Mouse (Mus musculus) kidney, postnatal 0 days (tissue): Measurements from ENCODE around the gene Gm19426. TPM values are rescaled to one million over a fixed set of nuclear protein-coding genes. Genes with fewer than 3 reads are reported as not detected.

Experiments used
- ATAC-seq: fragments of 200-750 bp; cut with Nextera tagmentation; replicated peaks from 2 replicates; pipeline ENCODE4 v1.8.0; 2017; ENCODE audit warnings: low read depth, moderate number of reproducible peaks, moderate TSS enrichment, moderate library complexity; ENCODE audit not compliant: low FRiP score
- DNase-seq: peaks from one replicate; pipeline ENCODE4 v3.0.0-alpha.2; 2016; ENCODE audit warnings: low spot score
- H3K27ac ChIP-seq: fragments of 300-500 bp; sonication (generic); 2 replicates; pipeline ENCODE4 v1.5.1; 2014; ENCODE audit warnings: mild to moderate bottlenecking
- H3K27me3 ChIP-seq: fragments of 300-500 bp; sonication (generic); 2 replicates; pipeline ENCODE4 v1.6.1; 2014; ENCODE audit warnings: low read length, mixed read lengths; ENCODE audit not compliant: insufficient read depth
- H3K36me3 ChIP-seq: fragments of 300-500 bp; sonication (generic); 2 replicates; pipeline ENCODE4 v1.6.1; 2014; ENCODE audit warnings: low read length, mixed read lengths; ENCODE audit not compliant: insufficient read depth
- H3K4me1 ChIP-seq: fragments of 300-500 bp; sonication (generic); replicated peaks from 2 replicates; pipeline ENCODE4 v1.6.1; 2014; ENCODE audit warnings: antibody characterized with exemption, low read length, mixed read lengths; ENCODE audit not compliant: insufficient read depth
- H3K4me2 ChIP-seq: fragments of 300-500 bp; sonication (generic); 2 replicates; pipeline ENCODE4 v1.6.1; 2014; ENCODE audit warnings: mild to moderate bottlenecking, low read length, moderate library complexity, mixed read lengths
- H3K4me3 ChIP-seq: fragments of 300-500 bp; sonication (generic); replicated peaks from 2 replicates; pipeline ENCODE4 v1.5.1; 2014; ENCODE audit warnings: low read depth, low read length
- H3K9ac ChIP-seq: fragments of 300-500 bp; sonication (generic); 2 replicates; pipeline ENCODE4 v1.6.1; 2014; ENCODE audit warnings: low read depth, low read length
- H3K9me3 ChIP-seq: fragments of 300-500 bp; sonication (generic); replicated peaks from 2 replicates; pipeline ENCODE4 v1.6.1; 2016; ENCODE audit warnings: low read length, inconsistent platforms, mixed read lengths
- CTCF ChIP-seq: IDR thresholded peaks from 2 replicates; pipeline ENCODE4 v1.5.1; 2016; ENCODE audit warnings: antibody characterized with exemption, low read depth, mild to moderate bottlenecking, moderate library complexity
- WGBS: fragments of 180-500 bp; shearing (Covaris S2); extraction: QIAGEN DNeasy Blood & Tissue Kit; methylation state at CpG from one replicate; pipeline ENCODE4 v1.1.7; 2014; 5-methylcytosine and 5-hydroxymethylcytosine counted together
- polyA plus RNA-seq: library from polyadenylated mRNA; unstranded; fragments of >200 nt; fragmentation: Nextera tagmentation; extraction: Ambion mirVana; gene quantifications from 2 replicates; pipeline ENCODE4 v1.2.1, GENCODE M21; 2015

The Gm19426 gene
- polyA plus RNA-seq, 1 experiment from 2014 or later: 9.3 TPM

DNA sequence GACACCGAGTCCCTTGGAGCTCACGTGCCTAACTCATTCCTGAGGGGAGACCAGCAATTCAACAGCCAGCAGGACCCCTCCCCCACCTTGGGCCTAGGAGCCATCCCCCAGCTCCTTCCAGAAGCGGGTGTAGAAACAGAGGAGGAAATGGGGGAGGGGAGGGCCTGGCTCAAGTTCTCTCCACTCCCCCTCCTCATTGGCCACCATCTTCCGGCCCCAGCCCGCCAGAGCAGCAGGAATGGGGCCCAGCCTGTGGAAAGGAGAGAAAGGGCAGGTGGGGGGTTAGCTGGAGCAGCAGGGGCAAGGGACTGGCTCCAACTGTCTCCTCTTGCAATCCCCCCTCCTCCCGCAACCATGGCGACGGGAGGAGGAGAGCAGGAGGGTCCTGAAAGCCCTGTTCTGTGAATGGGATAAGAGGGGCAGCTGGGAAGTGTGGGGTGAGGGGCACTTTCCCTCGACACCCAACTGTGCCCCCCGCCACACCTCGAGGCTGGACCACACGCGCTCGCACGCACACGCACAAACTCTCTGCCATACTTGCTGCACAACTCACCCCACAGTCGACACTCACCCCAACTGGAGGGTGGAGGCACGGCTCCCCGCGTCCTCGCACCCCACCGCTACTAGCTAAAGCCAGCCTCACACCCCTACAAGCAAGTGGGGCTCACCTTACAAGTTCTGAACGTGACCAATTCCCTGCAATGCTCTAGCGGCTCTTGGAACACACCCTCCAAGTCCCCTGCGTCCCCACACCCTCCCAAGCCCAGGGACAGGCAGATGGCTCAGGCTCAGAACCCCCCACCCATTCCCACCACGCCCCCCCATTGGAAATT is 788 bp downstream of the Gm19426 start:
- TF ChIP-seq CTCF: no peak
- peaks cover 35% of the 10 kb centered on the region for H3K4me1 ChIP-seq
- no peaks in the 10 kb centered on the region for H3K9me3 ChIP-seq
- no peaks in the 10 kb centered on the region for H3K27me3 ChIP-seq
- peak overlapping the region; percentile 85 for H3K4me2 ChIP-seq
- ATAC-seq (peak; percentile 49), DNase-seq (peak; percentile 95)
- H3K36me3 ChIP-seq: no peaks in the 10 kb centered on the region
- WGBS: 1% methylated on average over 25 of the region's 26 CpGs
- H3K9ac ChIP-seq: peak overlapping the region; percentile 89
- peak overlapping the region; percentile 97 for H3K27ac ChIP-seq
- peak overlapping the region; percentile 88 for H3K4me3 ChIP-seq

DNA sequence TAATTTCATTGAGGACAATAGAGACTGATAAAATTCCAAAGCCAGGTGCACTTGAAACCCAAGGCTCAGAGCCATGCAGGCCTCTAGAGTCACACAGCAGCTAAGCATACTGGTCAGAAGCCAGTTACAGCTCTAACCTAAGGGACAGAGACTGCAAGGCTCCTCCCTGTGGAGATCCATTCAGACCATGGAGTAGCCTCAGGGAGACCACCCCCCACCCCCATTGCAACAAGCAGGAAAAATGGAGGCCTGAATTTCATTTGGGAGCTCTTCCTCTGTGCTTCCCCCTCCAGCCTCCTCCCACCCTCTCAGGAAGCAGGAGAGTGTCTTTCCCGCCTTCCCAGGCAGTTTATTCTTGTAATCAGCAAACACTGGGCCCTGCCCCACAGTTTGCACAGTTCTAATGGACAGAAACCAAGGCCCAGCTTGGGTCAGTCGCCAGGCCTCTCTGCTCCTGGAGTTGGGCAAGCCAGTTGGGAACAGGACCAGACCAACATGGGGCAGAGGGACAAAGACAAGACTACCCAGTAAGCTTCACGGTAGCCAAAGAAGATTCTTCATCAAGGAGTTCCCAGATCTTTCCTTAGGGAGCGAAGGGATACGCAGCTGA is 1.5 kb downstream of the Gm19426 start:
- ATAC-seq (no peak), DNase-seq (no peak)
- H3K4me2 ChIP-seq: peak overlapping the region; percentile 85
- no peaks in the 10 kb centered on the region for H3K36me3 ChIP-seq
- no peaks in the 10 kb centered on the region for H3K27me3 ChIP-seq
- 0% methylated on average over 5 of the region's 5 CpGs for WGBS
- TF ChIP-seq CTCF: no peak
- H3K9me3 ChIP-seq: no peaks in the 10 kb centered on the region
- H3K4me3 ChIP-seq: peak overlapping the region; percentile 88
- peak overlapping the region; percentile 89; the same call in 1 of the 2 replicates for H3K9ac ChIP-seq
- H3K4me1 ChIP-seq: peaks cover 42% of the 10 kb centered on the region
- H3K27ac ChIP-seq: peak overlapping the region; percentile 97

DNA sequence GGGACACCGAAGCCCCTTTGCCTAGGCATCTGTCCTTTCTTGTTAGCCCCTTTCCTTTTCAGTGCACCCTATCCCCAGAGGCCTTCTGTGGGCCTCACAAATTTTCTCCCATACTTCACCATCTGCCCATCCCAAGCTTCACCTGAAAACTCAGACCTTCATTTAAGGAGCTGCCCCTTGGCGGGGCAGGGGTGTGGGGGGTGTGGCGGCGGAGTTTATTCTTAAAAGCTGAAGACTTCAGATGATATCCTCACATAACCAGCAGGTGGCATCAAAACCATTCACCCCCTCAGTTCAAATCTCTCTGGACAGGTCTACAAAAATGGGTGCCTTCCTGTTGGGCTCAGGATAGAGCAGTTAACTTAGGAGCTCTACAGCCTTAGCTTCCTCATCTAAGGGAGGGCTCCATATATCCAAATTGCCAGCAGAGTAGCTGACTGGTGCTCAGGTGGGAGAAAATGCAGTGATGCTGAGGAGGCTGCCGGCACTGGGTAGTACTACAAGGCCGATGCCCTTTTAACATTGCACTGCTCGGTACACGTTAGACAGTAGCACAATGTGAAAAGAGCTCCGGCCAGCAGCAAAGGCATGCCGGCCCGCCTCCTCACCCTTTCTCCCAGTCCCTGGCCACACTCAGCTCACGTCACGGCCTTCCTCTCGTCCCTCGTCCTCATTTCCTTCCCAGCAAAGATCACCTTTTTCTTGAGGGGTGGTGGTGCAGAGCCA is 2.7 kb downstream of the Gm19426 start:
- Histone ChIP-seq H3K9ac (peak overlapping the region; percentile 89; the same call in 1 of the 2 replicates), H3K9me3 (no peaks in the 10 kb centered on the region), H3K4me2 (peak overlapping the region; percentile 85), H3K4me3 (no peak overlapping the region; the same call in 1 of the 2 replicates), H3K27ac (peak overlapping the region; percentile 34; the same call in 1 of the 2 replicates), H3K27me3 (no peaks in the 10 kb centered on the region), H3K4me1 (peaks cover 54% of the 10 kb centered on the region), H3K36me3 (no peaks in the 10 kb centered on the region)
- WGBS: 48% methylated on average over 15 of the region's 15 CpGs
- ATAC-seq: no peak
- peak; percentile 59 for TF ChIP-seq CTCF
- DNase-seq: peak; percentile 68

DNA sequence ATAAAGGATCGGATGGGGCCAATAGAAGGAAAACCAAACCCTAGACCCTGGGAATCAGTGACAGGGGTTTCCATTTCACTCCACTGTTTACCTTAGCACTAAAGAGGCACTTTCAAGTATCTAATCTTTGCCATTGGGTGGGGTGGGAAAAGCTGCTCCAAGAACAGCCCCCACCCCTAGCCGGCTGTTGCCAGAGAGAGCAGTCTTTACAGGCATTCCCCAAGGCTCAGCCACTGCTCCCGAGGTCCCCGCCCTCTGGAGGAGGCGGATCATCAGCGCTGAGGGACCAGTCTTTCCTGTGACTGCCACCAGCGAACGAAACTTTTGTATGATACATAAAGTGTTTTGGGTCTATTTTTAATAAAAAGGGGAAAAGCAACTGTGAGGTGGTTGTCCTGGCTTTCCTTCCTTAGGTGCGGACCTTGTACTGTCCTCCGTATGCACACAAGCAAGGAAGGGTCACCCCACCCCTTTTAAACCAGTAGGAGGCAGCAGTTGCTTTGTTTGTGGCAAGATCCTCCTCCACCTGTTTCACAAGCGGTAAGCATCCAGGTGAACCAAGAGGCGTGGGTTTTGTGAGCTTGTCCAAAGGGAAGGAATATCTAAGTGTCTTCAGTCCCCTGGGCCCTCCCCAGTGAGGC is 5.1 kb downstream of the Gm19426 start:
- peak; percentile 77 for TF ChIP-seq CTCF
- H3K4me1 ChIP-seq: peaks cover 59% of the 10 kb centered on the region
- no peak overlapping the region for H3K9ac ChIP-seq
- peak overlapping the region; percentile 47 for H3K4me2 ChIP-seq
- peak; percentile 73 for DNase-seq
- H3K36me3 ChIP-seq: no peaks in the 10 kb centered on the region
- no peaks in the 10 kb centered on the region for H3K9me3 ChIP-seq
- H3K4me3 ChIP-seq: peak overlapping the region; percentile 6; the same call in 1 of the 2 replicates
- H3K27me3 ChIP-seq: no peaks in the 10 kb centered on the region
- H3K27ac ChIP-seq: no peak overlapping the region
- 2% methylated on average over 12 of the region's 12 CpGs for WGBS
- no peak for ATAC-seq

DNA sequence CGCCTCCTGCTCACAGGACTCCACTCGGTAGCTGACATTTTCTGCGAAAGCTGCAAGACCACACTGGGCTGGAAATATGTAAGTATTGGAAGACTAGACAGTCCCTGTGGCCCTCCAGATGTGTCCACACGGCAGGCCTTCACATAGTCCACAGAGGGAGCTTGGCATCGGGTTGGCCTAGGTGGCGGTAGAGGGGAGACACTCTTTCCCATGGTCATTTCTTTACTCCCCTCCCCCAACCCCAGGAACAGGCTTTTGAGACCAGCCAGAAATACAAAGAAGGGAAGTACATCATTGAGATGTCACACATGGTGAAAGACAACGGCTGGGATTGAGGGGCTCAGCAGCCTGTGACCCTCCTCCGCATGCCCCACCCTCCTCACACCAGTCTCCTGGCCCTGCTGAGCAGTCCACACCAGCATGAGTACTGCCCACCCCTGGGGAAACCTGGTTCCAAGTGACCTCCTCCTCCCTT is 6.0 kb downstream of the Gm19426 start:
- TF ChIP-seq CTCF: peak; percentile 55
- Histone ChIP-seq H3K9ac (no peak overlapping the region), H3K4me3 (no peak overlapping the region), H3K36me3 (no peaks in the 10 kb centered on the region), H3K4me2 (peak overlapping the region; percentile 47), H3K9me3 (no peaks in the 10 kb centered on the region), H3K27ac (peak overlapping the region; percentile 55), H3K27me3 (no peaks in the 10 kb centered on the region), H3K4me1 (peaks cover 56% of the 10 kb centered on the region)
- WGBS: 2% methylated on average over 8 of the region's 8 CpGs
- peak; percentile 52 for ATAC-seq
- peak; percentile 88 for DNase-seq
